Mouse (Mus musculus): ENCODE measurements around the gene Tmprss3. TPM values are rescaled to one million over a fixed set of nuclear protein-coding genes. Genes with fewer than 3 reads are reported as not detected.

Gene Tmprss3
- total and polyA plus RNA-seq, 2 experiments from 2014 or later = 0.10 to 0.16 TPM

- ATAC-seq (ENCODE audit: low FRiP score) (no peak), DNase-seq (ENCODE audit: low spot score) (no peak)
- H3K4me1 ChIP-seq (ENCODE audit: insufficient read depth, low read length) = no peaks in the 10 kb centered on the region
- no peaks in the 10 kb centered on the region for H3K9me3 ChIP-seq (ENCODE audit: low read length)
- 19% methylated on average over 2 of the region's 2 CpGs for WGBS
- H3K4me3 ChIP-seq (ENCODE audit: low read depth, low read length) = no peak within 1 kb of the TSS
- H3K9ac ChIP-seq (replicated peaks; ENCODE audit: low read length, poor library complexity, severe bottlenecking) = no peak within 1 kb of the TSS
- no peak within 1 kb of the TSS for H3K27ac ChIP-seq (ENCODE audit: low read depth, low read length)
- no peaks in the 10 kb centered on the region for H3K27me3 ChIP-seq (ENCODE audit: insufficient read depth, low read length)
- no peak for TF ChIP-seq CTCF (IDR thresholded peaks at IDR 0.05)
- no peaks in the 10 kb centered on the region for H3K36me3 ChIP-seq (ENCODE audit: insufficient read depth, low read length)
- H3K4me2 ChIP-seq (ENCODE audit: low read depth, low read length, poor library complexity, severe bottlenecking) = no peak within 1 kb of the TSS
Observed at GRCm38 (mm10) chr17:31129452-31129851, 69.3 kb downstream of the Tmprss3 start, which contains the start of gene Tff3. Tff3 (minus strand) TSS chr17:31129646.

Other genes starting within 250 kb of the Tmprss3 start
- 0.16 and 1.2 TPM in 2 replicates for gene Umodl1, start 244.3 kb downstream of the Tmprss3 start, total RNA-seq (2014; rRNA removed)
- gene Umodl1, start 244.3 kb downstream of the Tmprss3 start, polyA plus RNA-seq (2015; fragmentation: Nextera tagmentation; extraction: Ambion mirVana) = 0.12 and 0.15 TPM in 2 replicates
- 29.2 and 38.7 TPM in 2 replicates for gene Abcg1, start 141.3 kb downstream of the Tmprss3 start, total RNA-seq (2014; rRNA removed)
- gene Abcg1, start 141.3 kb downstream of the Tmprss3 start, polyA plus RNA-seq (2015; fragmentation: Nextera tagmentation; extraction: Ambion mirVana) = 19.6 and 20.7 TPM in 2 replicates
- not detected in 2 replicates for gene Tff3, start 69.3 kb downstream of the Tmprss3 start, total RNA-seq (2014; rRNA removed)
- gene Tff3, start 69.3 kb downstream of the Tmprss3 start, polyA plus RNA-seq (2015; fragmentation: Nextera tagmentation; extraction: Ambion mirVana) = 0.52 and 0.83 TPM in 2 replicates
- gene Tff2, start 54.7 kb downstream of the Tmprss3 start, total RNA-seq (2014; rRNA removed) = not detected in 2 replicates
- gene Tff2, start 54.7 kb downstream of the Tmprss3 start, polyA plus RNA-seq (2015; fragmentation: Nextera tagmentation; extraction: Ambion mirVana) = not detected in 2 replicates
- not detected in 2 replicates for gene Tff1, start 33.7 kb downstream of the Tmprss3 start, total RNA-seq (2014; rRNA removed)
- gene Tff1, start 33.7 kb downstream of the Tmprss3 start, polyA plus RNA-seq (2015; fragmentation: Nextera tagmentation; extraction: Ambion mirVana) = not detected in 2 replicates
- gene Ubash3a, start 8.9 kb upstream of the Tmprss3 start, total RNA-seq (2014; rRNA removed) = not detected in 2 replicates
- 0.20 TPM in 1 of 2 replicates, not detected in the other for gene Ubash3a, start 8.9 kb upstream of the Tmprss3 start, polyA plus RNA-seq (2015; fragmentation: Nextera tagmentation; extraction: Ambion mirVana)
- gene Rsph1, start 78.4 kb upstream of the Tmprss3 start, total RNA-seq (2014; rRNA removed) = 2.8 and 3.5 TPM in 2 replicates
- gene Rsph1, start 78.4 kb upstream of the Tmprss3 start, polyA plus RNA-seq (2015; fragmentation: Nextera tagmentation; extraction: Ambion mirVana) = 6.0 and 8.5 TPM in 2 replicates
- gene Slc37a1, start 87.8 kb upstream of the Tmprss3 start, total RNA-seq (2014; rRNA removed) = 11.0 and 12.7 TPM in 2 replicates
- gene Slc37a1, start 87.8 kb upstream of the Tmprss3 start, polyA plus RNA-seq (2015; fragmentation: Nextera tagmentation; extraction: Ambion mirVana) = 6.9 and 7.6 TPM in 2 replicates
- 27.3 and 40.2 TPM in 2 replicates for gene Pde9a, start 187.2 kb upstream of the Tmprss3 start, total RNA-seq (2014; rRNA removed)
- 32.2 and 36.4 TPM in 2 replicates for gene Pde9a, start 187.2 kb upstream of the Tmprss3 start, polyA plus RNA-seq (2015; fragmentation: Nextera tagmentation; extraction: Ambion mirVana)